Mouse (Mus musculus) urinary bladder, adult 2 months (tissue): Measurements from ENCODE around the gene Dhx34. TPM values are rescaled to one million over a fixed set of nuclear protein-coding genes. Genes with fewer than 3 reads are reported as not detected.

Experiments
- DNase-seq: peaks from one replicate; pipeline ENCODE4 v3.0.0; 2022; ENCODE audit warnings: low spot score
- polyA plus RNA-seq: library from polyadenylated mRNA; depleted of rRNA; stranded (reverse); fragments of >200 nt; gene quantifications from 2 replicates; pipeline ENCODE4 v1.2.3, GENCODE M21; 2012

The Dhx34 gene
- polyA plus RNA-seq, 1 experiment, result 13.8 TPM

- DNase-seq, result no peak
These were observed 10.9 kb downstream of the Dhx34 start for GRCm38 (mm10) chr7:16210862-16211365.

GRCm38 (mm10) chr7:16208781-16209665 is 12.8 kb downstream of the Dhx34 start:
- no peak for DNase-seq

- DNase-seq, result no peak
These were observed 14.3 kb downstream of the Dhx34 start for GRCm38 (mm10) chr7:16207496-16207895.

GRCm38 (mm10) chr7:16207076-16207475 is 14.8 kb downstream of the Dhx34 start:
- DNase-seq, result no peak

- DNase-seq, result no peak
These were observed 17.0 kb downstream of the Dhx34 start for GRCm38 (mm10) chr7:16204791-16205190.

GRCm38 (mm10) chr7:16203505-16203903 is 18.3 kb downstream of the Dhx34 start:
- DNase-seq, result no peak

- DNase-seq, result no peak
These were observed 18.9 kb downstream of the Dhx34 start for GRCm38 (mm10) chr7:16202756-16203504.

- no peak for DNase-seq
These were observed 20.7 kb downstream of the Dhx34 start for GRCm38 (mm10) chr7:16201136-16201535.

- no peak for DNase-seq
These were observed 23.3 kb downstream of the Dhx34 start for GRCm38 (mm10) chr7:16198540-16198939.

GRCm38 (mm10) chr7:16197166-16197565 is 24.7 kb downstream of the Dhx34 start:
- DNase-seq, result no peak

- DNase-seq, result no peak
These were observed 25.2 kb downstream of the Dhx34 start for GRCm38 (mm10) chr7:16196616-16197015.

GRCm38 (mm10) chr7:16193702-16194101 is 28.1 kb downstream of the Dhx34 start:
- no peak for DNase-seq

- DNase-seq, result peak; percentile 61
These were observed 29.5 kb downstream of the Dhx34 start for GRCm38 (mm10) chr7:16192315-16192714.

- DNase-seq, result no peak
These were observed 34.3 kb downstream of the Dhx34 start for GRCm38 (mm10) chr7:16187494-16187893.

GRCm38 (mm10) chr7:16183663-16184062 is 38.2 kb downstream of the Dhx34 start:
- DNase-seq, result no peak

- DNase-seq, result no peak
These were observed 43.7 kb downstream of the Dhx34 start for GRCm38 (mm10) chr7:16178114-16178513.

- DNase-seq, result no peak
These were observed 46.3 kb downstream of the Dhx34 start for GRCm38 (mm10) chr7:16175542-16175931.

- DNase-seq, result peak; percentile 43
These were observed 47.0 kb downstream of the Dhx34 start, which contains the start of gene Meis3 for GRCm38 (mm10) chr7:16174597-16175541. TSS of gene Meis3 (plus strand) at chr7:16175090.

- no peak for DNase-seq
These were observed 48.7 kb downstream of the Dhx34 start for GRCm38 (mm10) chr7:16173146-16173545.

GRCm38 (mm10) chr7:16172586-16173140 is 49.2 kb downstream of the Dhx34 start:
- DNase-seq, result no peak

- DNase-seq, result no peak
These were observed 49.7 kb downstream of the Dhx34 start for GRCm38 (mm10) chr7:16172141-16172581.
